Mouse (Mus musculus): ENCODE measurements around the gene Gm28079.
"Not testable (repeated sequence)": the region's sequence is repeated elsewhere in the genome, so short reads cannot be mapped to it uniquely, and the experiment has no call there.

Gene Gm28079

GRCm38 (mm10) chrY:70014799-70015198 is at the start of gene Gm28079:
Gene Gm28079 (minus strand): TSS chrY:70014899.
- not testable (repeated sequence) for DNase-seq (ENCODE audit: low read depth, low spot score)

All from retina, postnatal 7 days (tissue).